Mouse (Mus musculus) adrenal gland, adult 2 months (tissue): ENCODE data around the gene Frmd8. TPM values are rescaled to one million over a fixed set of nuclear protein-coding genes. Genes with fewer than 3 reads are reported as not detected.
"Not testable (repeated sequence)": the region's sequence is repeated elsewhere in the genome, so short reads cannot be mapped to it uniquely, and the experiment has no call there.

Experiments used
- DNase-seq: peaks from one replicate; pipeline ENCODE4 v3.0.0; 2021
- polyA plus RNA-seq: library from polyadenylated mRNA; depleted of rRNA; stranded (reverse); fragments of >200 nt; gene quantifications from 2 replicates; pipeline ENCODE4 v1.2.3, GENCODE M21; 2012
- total RNA-seq, 2 experiments: library from RNA; stranded (reverse); gene quantifications; 2 replicates each; pipeline ENCODE4 v1.2.3; 2021

Gene Frmd8
- total and polyA plus RNA-seq, 3 experiments, result 36.4 to 51.4 (median 41.2) TPM

DNA sequence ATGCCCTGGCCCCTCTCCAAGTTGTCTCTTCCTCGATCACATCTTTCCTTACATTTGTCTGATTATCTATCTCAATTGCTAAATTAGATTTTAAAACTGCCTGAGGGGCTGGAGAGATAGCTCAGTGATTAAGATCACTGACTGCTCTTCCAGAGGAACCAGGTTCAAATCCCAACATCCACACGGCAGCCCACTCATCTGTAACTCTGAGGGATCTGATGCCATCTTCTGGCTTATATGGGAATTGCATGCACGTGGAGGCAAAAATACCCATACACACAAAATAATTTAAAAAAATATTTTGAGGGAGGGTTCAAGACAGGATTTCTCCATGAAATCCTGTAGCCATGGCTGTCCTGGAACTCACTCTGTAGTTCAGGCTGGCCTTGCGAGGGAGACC is 10.8 kb upstream of the Frmd8 start:
- no peak for DNase-seq

DNA sequence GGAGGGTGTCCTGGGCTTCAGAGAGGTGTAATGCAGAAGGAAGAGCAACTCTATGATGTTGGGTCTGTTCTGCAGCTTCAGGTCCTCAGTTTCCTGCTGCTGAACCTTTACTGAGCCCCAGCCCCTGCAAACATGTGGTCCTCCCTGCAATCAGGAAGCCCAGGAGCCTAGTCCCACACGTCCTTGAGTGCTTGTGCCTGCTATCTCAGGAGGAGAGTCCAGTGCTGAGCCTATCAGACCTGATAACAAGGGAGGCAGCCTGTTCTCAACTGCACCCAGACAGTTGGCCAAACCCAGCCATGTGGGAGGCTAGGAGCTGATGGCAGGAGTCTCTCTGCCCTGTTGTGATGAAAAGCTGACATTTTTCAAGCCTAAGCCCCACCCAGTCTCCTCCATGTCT is 8.9 kb upstream of the Frmd8 start:
- no peak for DNase-seq

DNA sequence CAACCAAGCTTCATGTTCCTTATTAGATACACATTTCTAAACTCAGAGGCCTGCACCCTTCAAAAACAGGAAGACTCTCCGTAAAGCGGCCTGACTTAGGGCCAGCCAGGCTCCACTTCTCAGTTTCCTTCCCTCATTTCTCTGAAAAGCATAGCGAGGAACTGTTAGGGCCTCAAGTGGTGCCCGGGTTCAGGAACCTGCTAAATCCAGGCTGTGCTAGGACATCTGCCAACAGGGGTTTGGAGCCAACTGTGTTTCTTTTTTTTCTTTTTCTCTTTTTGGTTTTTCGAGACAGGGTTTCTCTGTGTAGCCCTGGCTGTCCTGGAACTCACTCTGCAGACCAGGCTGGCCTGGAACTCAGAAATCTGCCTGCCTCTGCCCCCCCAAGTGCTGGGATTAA is 7.0 kb upstream of the Frmd8 start:
- DNase-seq, result not testable (repeated sequence)

DNA sequence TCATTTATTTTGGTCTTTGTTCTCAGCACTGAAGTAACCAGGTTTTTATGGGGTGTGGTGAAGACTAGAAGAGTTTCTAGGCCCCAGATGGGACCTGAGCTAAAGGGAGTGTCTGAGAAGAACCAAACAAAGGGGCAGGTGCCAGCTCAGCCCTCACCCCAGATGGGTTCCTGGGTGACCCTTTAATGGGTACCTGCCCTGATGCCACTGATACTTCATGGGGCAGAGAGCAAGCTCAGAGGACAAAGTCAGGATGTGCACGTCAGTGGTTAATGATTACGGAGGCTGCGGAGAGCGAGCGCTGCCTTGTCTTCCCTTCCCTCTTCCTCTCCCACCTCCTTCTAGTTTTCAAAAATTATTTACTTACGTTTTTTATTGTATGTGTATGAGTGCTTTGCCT is 6.1 kb upstream of the Frmd8 start:
- no peak for DNase-seq

DNA sequence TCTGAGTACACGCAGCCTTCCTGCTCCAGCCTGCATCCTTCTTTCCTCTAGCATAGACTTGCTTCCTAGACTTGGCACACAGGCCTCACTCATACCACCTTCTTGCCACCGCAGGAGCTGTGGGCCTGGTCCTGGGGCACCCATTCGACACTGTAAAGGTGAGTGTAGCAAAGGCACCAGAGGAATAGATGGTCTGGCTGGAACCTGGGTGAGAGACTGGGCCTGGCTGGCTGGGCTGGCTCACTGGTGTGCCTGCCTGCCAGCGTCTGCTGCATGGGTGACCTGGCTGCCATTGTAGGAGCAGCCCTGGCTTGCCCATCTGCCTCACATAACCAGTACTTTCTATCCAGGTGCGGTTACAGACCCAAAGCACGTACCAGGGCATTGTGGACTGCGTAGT is 4.7 kb upstream of the Frmd8 start:
- DNase-seq, result no peak

DNA sequence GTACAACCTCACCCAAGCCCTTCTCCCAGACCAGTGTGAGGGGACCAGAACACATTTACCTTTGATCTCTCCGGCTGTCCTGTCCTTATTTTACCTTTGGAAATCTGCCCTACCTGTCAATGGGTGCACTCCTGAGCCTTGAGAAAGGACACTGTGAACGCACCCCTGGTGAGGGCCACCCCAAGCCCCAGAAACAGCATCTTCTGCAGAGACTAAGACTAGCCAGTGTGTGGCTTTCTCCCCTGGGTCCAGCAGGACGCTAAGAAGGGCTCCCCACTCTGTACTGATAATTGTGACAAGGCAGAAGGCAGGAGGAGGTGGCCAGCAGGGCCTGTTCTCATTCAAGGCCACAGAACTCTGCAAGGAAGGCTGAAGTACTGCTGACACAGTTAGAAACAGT is 3.8 kb upstream of the Frmd8 start:
- DNase-seq, result peak; percentile 62

GRCm38 (mm10) chr19:5878362-5878722 is 3.3 kb upstream of the Frmd8 start:
- peak; percentile 93 for DNase-seq

DNA sequence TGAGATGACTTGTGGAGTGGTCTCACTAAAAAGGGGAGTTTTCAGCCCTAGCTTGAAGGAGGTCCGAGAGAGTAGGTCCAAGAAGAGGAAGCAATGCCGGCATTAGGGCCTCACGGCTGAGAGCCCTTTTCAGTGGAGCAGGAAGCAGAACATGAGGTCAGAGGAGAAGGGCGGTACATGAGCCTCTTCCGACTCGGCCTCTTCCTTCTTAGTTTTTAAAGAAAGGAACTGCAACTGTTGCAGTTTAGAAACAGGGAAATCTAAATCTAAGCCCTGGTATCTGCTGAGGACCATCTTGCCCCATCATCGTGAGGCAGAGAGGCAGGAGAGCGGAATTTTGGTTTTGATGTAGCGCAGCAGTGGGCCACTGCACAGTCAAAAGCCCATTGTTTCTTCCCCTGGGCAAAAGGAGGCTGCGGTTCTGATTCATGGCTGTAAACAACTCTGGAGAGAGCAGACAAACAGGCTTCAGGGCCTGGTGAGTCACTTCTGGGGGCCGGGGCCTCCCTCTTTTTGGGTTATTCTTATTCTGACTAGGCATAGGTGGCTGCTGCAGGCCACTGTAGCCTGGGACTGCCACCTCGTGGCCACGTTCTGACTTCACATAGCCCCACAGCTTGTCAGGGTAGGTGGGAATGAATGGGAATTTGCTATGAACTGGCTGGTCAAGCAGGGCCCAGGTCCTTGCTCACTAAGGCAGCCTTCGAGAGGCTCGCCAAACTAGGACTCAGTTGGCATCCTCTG is 2.7 kb upstream of the Frmd8 start, which contains the start of gene Slc25a45:
Slc25a45 (plus strand) TSS at position 191 of the 744 bp plus-strand sequence.
- peak; percentile 93 for DNase-seq

DNA sequence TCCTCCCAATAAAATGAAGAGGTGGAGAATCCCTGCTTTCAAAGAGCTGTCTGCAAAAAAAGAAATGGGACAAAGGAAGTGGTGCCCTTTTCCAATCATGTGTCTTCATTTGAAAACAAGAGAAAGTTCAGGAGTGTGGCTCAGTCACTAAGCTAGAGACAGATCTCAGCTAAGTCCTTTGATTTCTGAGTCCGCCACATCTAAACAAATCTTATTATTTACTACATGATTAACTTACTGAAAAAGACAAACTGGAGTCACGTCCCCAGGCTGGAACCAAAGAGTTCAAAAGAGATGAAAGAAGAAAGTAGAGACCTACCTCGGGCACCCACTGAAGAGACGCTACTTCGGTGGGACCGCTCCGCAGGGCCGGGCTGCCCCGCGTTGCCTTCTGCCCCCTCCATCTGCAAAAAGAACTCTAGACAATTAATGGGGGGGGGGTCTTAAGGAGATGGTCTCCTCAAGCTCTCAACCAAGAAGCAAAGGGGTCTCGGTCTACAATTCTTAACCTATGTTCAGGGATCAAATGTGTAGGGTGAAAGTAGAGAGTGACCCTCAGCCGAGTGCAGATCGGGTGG is 594 bp downstream of the Frmd8 start:
- no peak for DNase-seq

- DNase-seq, result no peak
Observed at GRCm38 (mm10) chr19:5872931-5873556, 2.0 kb downstream of the Frmd8 start.

DNA sequence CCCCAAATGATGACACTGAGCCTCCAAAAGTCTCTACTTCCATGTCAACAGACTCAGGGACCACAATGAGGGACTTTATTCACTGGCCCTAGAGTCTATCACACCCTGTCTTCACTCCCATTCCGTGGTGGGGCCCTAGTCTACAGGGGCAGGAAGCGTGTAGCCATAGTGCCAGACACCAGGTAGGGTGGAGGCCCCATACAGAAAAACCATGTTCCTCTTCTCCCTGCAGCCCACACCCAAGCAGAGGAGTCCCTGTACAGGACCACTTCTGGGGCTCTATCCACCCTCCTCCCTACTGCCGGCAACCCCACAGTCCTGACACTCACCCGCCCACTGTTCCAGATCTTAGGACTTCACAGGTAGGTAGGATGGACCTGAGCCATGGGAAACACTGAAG is 2.5 kb downstream of the Frmd8 start:
- no peak for DNase-seq

DNA sequence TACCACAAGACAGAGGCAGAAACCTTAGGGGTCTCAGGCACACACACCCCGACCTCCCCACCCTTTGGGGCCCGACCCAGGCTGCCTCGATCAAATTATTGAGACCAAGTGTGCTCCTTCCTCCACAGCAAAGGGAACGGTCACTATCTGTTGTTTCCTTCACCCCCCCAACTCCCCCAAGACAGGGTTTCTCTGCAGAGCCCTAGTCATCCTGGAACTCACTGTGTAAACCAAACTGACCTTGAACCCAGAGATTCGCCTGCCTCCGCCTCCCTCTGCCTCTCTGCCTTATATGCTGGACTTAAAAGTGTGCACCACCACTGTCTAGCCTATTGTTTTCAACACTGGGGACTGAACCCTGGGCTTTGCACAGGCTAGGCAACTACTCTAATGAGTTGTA is 3.4 kb downstream of the Frmd8 start:
- no peak for DNase-seq

DNA sequence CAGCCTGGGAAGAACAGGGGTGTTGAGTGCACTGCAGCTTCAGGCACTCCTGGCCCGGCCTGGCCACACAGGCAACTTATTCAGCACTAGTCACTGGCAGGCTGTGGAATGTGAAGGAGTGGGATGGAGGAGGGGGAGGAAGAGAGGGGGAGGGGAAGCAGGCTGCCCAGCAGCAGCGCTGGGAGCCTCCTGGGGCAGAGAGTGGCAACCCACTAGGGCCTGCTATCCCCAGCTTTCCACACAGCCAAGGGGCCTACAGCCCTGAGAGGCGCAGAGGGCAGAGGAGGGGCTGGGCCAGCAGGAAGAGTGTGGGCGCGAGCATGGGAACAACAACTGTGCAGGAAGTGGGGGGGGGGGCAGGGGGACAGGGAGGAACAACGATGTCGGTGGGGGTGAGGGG is 3.8 kb downstream of the Frmd8 start:
- DNase-seq, result no peak

DNA sequence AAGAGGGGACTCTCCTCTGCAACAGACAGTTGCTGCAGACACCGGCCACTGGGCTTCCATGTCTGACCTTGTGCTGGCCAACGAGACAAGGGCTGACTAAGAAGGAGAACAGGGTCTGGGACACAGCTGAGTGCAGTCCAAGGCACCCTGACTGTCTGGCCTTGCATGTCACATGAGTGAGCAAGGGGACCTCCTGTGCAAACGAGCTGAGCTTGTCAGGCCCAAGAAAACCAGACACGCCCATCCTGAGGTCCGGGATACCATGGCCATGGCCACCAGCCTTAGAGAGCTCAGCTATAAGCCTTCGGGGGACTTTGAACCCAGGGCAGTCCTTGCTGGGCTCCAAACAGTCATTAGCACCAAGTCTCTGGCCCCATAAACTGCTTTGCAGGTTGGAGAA is 7.0 kb downstream of the Frmd8 start:
- peak; percentile 82 for DNase-seq

DNA sequence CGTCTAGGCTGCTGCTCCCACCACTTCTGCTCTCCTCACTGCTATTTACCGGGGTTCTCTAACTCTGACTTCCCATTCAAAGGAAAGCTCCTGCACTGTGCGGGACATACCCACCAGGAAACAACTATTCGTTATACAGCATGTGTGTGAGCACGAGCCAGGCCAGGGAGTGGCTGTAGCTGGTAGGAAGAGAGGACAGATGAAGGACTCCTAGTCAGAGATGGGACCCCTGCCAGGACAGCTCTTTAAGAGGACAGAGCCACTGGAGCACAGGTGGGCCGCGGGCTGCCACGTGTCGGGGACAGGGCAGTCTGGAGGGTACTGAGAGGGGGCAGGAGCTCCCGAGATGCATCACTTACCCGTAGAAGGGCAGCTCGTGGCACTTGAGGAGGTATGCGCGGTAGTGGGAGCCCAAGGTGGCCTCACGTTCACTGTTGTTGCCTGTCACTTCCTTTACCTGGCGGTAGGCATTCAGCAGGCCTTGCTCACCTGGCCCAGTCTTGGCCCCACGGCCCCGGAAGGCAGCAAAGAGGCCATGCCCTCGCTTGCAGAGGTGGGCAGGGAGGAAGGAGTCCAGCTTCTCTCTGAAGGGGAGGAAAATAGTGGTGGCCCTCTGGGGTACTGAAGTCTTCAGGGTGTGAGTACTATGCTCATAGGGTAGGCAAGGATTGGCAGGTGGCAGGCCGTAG is 10.2 kb downstream of the Frmd8 start:
- no peak for DNase-seq

DNA sequence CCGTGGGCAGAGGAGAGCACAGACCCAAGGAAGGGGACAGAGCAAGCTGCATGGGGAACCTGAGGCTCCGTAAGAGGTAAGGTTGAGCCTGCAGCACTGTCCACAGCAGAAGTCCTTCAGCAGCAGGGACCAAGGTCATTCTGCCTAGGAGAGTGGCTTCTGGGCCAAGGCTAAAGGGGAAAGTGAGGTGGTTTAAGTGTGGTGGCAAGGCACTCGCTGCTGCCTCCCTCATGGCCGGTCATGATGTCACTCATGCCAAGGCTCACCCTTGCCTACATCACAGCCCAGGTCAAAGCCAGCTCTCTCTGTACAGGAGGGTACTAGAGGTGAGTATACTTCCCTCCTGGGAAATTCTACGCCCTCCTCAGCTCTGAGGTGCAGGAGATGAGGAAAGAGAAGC is 11.3 kb downstream of the Frmd8 start:
- peak; percentile 65 for DNase-seq

GRCm38 (mm10) chr19:5862335-5863085 is 12.6 kb downstream of the Frmd8 start:
- DNase-seq, result no peak

- DNase-seq, result no peak
Observed at GRCm38 (mm10) chr19:5856604-5857003, 18.5 kb downstream of the Frmd8 start.

GRCm38 (mm10) chr19:5852035-5852722 is 22.9 kb downstream of the Frmd8 start:
- DNase-seq, result no peak

GRCm38 (mm10) chr19:5851481-5851971 is 23.5 kb downstream of the Frmd8 start:
- DNase-seq, result peak; percentile 67

DNA sequence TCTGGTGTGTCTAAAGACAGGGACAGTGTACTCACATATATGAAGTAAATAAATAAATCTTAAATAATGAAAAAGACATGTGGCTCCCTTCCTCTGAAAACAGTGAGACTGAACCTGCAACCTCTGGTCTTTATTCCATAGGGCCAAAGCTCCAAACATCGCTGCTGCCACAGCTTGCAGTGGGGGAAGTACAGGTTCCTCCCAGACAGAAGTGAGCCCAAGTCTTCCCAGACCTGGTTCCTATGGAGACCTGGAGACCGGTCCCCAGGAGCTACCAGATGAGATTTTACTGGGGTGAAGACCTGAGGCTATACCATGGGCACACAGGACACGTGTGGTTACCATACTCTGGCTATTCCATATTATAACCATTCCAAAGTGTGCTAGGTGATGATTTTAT is 24.2 kb downstream of the Frmd8 start:
- no peak for DNase-seq
